Mouse (Mus musculus) lung, postnatal 0 days (tissue): Measurements from ENCODE around the gene Pars2. TPM values are rescaled to one million over a fixed set of nuclear protein-coding genes. Genes with fewer than 3 reads are reported as not detected.

Experiments used
- ATAC-seq: fragments of 200-750 bp; cut with Nextera tagmentation; 2 replicates; pipeline ENCODE4 v1.8.0; 2017; ENCODE audit warnings: moderate library complexity
- DNase-seq: peaks from one replicate; pipeline ENCODE4 v3.0.0-alpha.2; 2016; ENCODE audit warnings: low spot score
- H3K27ac ChIP-seq: fragments of 300-500 bp; sonication (generic); 2 replicates; pipeline ENCODE4 v1.5.1; 2014; ENCODE audit warnings: antibody characterized with exemption, mild to moderate bottlenecking, low read length, mixed read lengths
- H3K27me3 ChIP-seq: fragments of 300-500 bp; sonication (generic); replicated peaks from 2 replicates; pipeline ENCODE4 v1.6.1; 2014; ENCODE audit warnings: low read length, mixed read lengths; ENCODE audit not compliant: insufficient read depth
- H3K36me3 ChIP-seq: fragments of 300-500 bp; sonication (generic); 2 replicates; pipeline ENCODE4 v1.6.1; 2014; ENCODE audit warnings: low read length, mixed read lengths; ENCODE audit not compliant: insufficient read depth
- H3K4me1 ChIP-seq: fragments of 300-500 bp; sonication (generic); 2 replicates; pipeline ENCODE4 v1.6.1; 2014; ENCODE audit warnings: antibody characterized with exemption, low read depth, low read length, mixed read lengths; ENCODE audit not compliant: insufficient read depth
- H3K4me2 ChIP-seq: fragments of 300-500 bp; sonication (generic); replicated peaks from 2 replicates; pipeline ENCODE4 v1.6.1; 2014; ENCODE audit warnings: low read depth, mild to moderate bottlenecking, low read length, moderate library complexity, mixed read lengths
- H3K4me3 ChIP-seq: fragments of 300-500 bp; sonication (generic); 2 replicates; pipeline ENCODE4 v1.5.1; 2014; ENCODE audit warnings: low read depth, low read length
- H3K9ac ChIP-seq: fragments of 300-500 bp; sonication (generic); replicated peaks from 2 replicates; pipeline ENCODE4 v1.6.1; 2014; ENCODE audit warnings: low read depth, mild to moderate bottlenecking
- H3K9me3 ChIP-seq: fragments of 300-500 bp; sonication (generic); 2 replicates; pipeline ENCODE4 v1.6.1; 2016; ENCODE audit warnings: low read length, mixed read lengths
- CTCF ChIP-seq: IDR thresholded peaks from 2 replicates; pipeline ENCODE4 v1.5.1; 2016; ENCODE audit warnings: antibody characterized with exemption, mild to moderate bottlenecking
- EP300 ChIP-seq: IDR thresholded peaks from 2 replicates; pipeline ENCODE4 v1.6.1; 2016; ENCODE audit warnings: antibody characterized with exemption, mild to moderate bottlenecking, control low read depth
- WGBS: fragments of 180-500 bp; shearing (Covaris S2); extraction: QIAGEN DNeasy Blood & Tissue Kit; methylation state at CpG from one replicate; pipeline ENCODE4 v1.1.7; 2014; 5-methylcytosine and 5-hydroxymethylcytosine counted together
- polyA plus RNA-seq: library from polyadenylated mRNA; unstranded; fragments of >200 nt; fragmentation: Nextera tagmentation; extraction: Ambion mirVana; gene quantifications from 2 replicates; pipeline ENCODE4 v1.2.1, GENCODE M21; 2015

Gene Pars2
- polyA plus RNA-seq, 1 experiment from 2014 or later, result 5.2 TPM

DNA sequence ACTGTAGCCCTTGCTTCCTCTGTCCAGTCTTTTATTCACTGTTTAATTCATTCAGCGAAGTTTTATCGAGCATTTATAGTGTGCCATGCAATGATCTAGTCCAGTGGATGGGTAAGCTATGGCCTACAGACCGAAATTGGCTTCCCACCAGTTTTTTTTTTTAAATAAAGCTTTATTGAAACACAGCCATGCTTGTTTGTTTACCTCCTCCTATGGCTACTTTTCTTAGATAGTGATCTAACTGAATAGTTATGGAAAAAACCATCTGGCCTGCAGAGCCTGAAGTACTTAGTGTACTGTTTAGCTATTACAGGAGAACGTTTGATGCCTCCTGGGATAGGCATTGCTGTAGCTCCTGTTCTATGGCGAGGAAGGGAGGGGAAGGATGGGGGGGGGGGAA, 5.1 kb upstream of the Pars2 start:
- 69% methylated on average over 5 of the region's 5 CpGs for WGBS

GRCm38 (mm10) chr4:106647137-106647536, 3.7 kb upstream of the Pars2 start:
- no peak overlapping the region for H3K4me2 ChIP-seq
- TF ChIP-seq EP300 (no peak), CTCF (no peak)
- peaks cover 14% of the 10 kb centered on the region; the same call in 1 of the 2 replicates for H3K4me1 ChIP-seq
- no peak overlapping the region for H3K9ac ChIP-seq
- WGBS, result 84% methylated on average over 6 of the region's 6 CpGs
- DNase-seq (no peak), ATAC-seq (no peak)
- no peak overlapping the region for H3K4me3 ChIP-seq
- no peaks in the 10 kb centered on the region for H3K36me3 ChIP-seq
- no peaks in the 10 kb centered on the region for H3K27me3 ChIP-seq
- no peaks in the 10 kb centered on the region for H3K9me3 ChIP-seq
- no peak overlapping the region for H3K27ac ChIP-seq

More for the DNA sequence above, 5.1 kb upstream of the Pars2 start:
- no peak overlapping the region for H3K4me2 ChIP-seq
- no peaks in the 10 kb centered on the region for H3K36me3 ChIP-seq
- no peak overlapping the region for H3K4me3 ChIP-seq
- no peaks in the 10 kb centered on the region for H3K9me3 ChIP-seq
- no peak overlapping the region for H3K9ac ChIP-seq
- H3K4me1 ChIP-seq, result peaks cover 7% of the 10 kb centered on the region; the same call in 1 of the 2 replicates
- no peak for DNase-seq
- no peak overlapping the region for H3K27ac ChIP-seq
- no peak for TF ChIP-seq EP300
- no peak for TF ChIP-seq CTCF
- H3K27me3 ChIP-seq, result no peaks in the 10 kb centered on the region
- ATAC-seq, result no peak

GRCm38 (mm10) chr4:106652546-106652945, 1.7 kb downstream of the Pars2 start:
- H3K9me3 ChIP-seq, result no peaks in the 10 kb centered on the region
- DNase-seq (no peak), ATAC-seq (no peak)
- no peak for TF ChIP-seq EP300
- no peak overlapping the region for H3K4me3 ChIP-seq
- 89% methylated on average over 3 of the region's 3 CpGs for WGBS
- H3K4me2 ChIP-seq, result no peak overlapping the region
- H3K36me3 ChIP-seq, result no peaks in the 10 kb centered on the region
- H3K4me1 ChIP-seq, result peaks cover 6% of the 10 kb centered on the region; the same call in 1 of the 2 replicates
- H3K9ac ChIP-seq, result no peak overlapping the region
- no peaks in the 10 kb centered on the region for H3K27me3 ChIP-seq
- no peak overlapping the region for H3K27ac ChIP-seq

GRCm38 (mm10) chr4:106653051-106653450, 2.2 kb downstream of the Pars2 start:
- WGBS, result 94% methylated on average over 15 of the region's 15 CpGs
- Histone ChIP-seq H3K27me3 (no peaks in the 10 kb centered on the region), H3K9me3 (no peaks in the 10 kb centered on the region)

GRCm38 (mm10) chr4:106655681-106656080, 4.8 kb downstream of the Pars2 start:
- H3K4me1 ChIP-seq, result peaks cover 6% of the 10 kb centered on the region; the same call in 1 of the 2 replicates
- H3K9me3 ChIP-seq, result no peaks in the 10 kb centered on the region
- no peak overlapping the region for H3K4me2 ChIP-seq
- DNase-seq (no peak), ATAC-seq (no peak)
- H3K9ac ChIP-seq, result no peak overlapping the region
- 88% methylated on average over 10 of the region's 10 CpGs for WGBS
- TF ChIP-seq CTCF (no peak), EP300 (no peak)
- no peak overlapping the region for H3K27ac ChIP-seq
- H3K27me3 ChIP-seq, result no peaks in the 10 kb centered on the region
- no peak overlapping the region for H3K4me3 ChIP-seq
- H3K36me3 ChIP-seq, result 0 out of 2 replicates have a peak, but pooled peaks cover 5% of the 10 kb centered on the region

More at GRCm38 (mm10) chr4:106653051-106653450, 2.2 kb downstream of the Pars2 start:
- ATAC-seq (no peak), DNase-seq (no peak)
- H3K27ac ChIP-seq, result no peak overlapping the region
- no peak overlapping the region for H3K4me2 ChIP-seq
- peaks cover 6% of the 10 kb centered on the region; the same call in 1 of the 2 replicates for H3K4me1 ChIP-seq
- H3K36me3 ChIP-seq, result 0 out of 2 replicates have a peak, but pooled peaks cover 3% of the 10 kb centered on the region
- no peak overlapping the region for H3K9ac ChIP-seq
- H3K4me3 ChIP-seq, result no peak overlapping the region
- TF ChIP-seq CTCF (no peak), EP300 (no peak)

- WGBS, result 75% methylated on average over 5 of the region's 5 CpGs
- no peak overlapping the region for H3K4me2 ChIP-seq
- no peaks in the 10 kb centered on the region for H3K9me3 ChIP-seq
- no peak overlapping the region for H3K4me3 ChIP-seq
- no peaks in the 10 kb centered on the region for H3K27me3 ChIP-seq
- DNase-seq (no peak), ATAC-seq (no peak)
- TF ChIP-seq CTCF (no peak), EP300 (no peak)
- H3K4me1 ChIP-seq, result no peaks in the 10 kb centered on the region
- H3K9ac ChIP-seq, result no peak overlapping the region
- no peak overlapping the region for H3K27ac ChIP-seq
- H3K36me3 ChIP-seq, result peaks cover 56% of the 10 kb centered on the region
Measured at GRCm38 (mm10) chr4:106663956-106664470, 13.1 kb downstream of the Pars2 start.
